Mouse (Mus musculus) pancreas, adult 10 weeks (tissue): ENCODE results near the gene Casp9. TPM values are rescaled to one million over a fixed set of nuclear protein-coding genes. Genes with fewer than 3 reads are reported as not detected.

ENCODE experiments used
- polyA plus RNA-seq: library from polyadenylated mRNA; stranded (reverse); fragments of 350-450 nt; fragmentation: Illumina TruSeq; extraction: RNeasy Lipid Tissue Mini Kit (QIAGEN cat#74804); gene quantifications from one replicate; pipeline ENCODE4 v1.2.3, GENCODE M21; 2015; ENCODE audit warnings: low read depth, low replicate concordance; ENCODE audit not compliant: insufficient read depth

The Casp9 gene
- 3.9 TPM for polyA plus RNA-seq

GRCm38 (mm10) chr4:141793282-141794151 lies at the start of gene Casp9:
Gene Casp9, plus strand, starts transcription at chr4:141793612.

DNA sequence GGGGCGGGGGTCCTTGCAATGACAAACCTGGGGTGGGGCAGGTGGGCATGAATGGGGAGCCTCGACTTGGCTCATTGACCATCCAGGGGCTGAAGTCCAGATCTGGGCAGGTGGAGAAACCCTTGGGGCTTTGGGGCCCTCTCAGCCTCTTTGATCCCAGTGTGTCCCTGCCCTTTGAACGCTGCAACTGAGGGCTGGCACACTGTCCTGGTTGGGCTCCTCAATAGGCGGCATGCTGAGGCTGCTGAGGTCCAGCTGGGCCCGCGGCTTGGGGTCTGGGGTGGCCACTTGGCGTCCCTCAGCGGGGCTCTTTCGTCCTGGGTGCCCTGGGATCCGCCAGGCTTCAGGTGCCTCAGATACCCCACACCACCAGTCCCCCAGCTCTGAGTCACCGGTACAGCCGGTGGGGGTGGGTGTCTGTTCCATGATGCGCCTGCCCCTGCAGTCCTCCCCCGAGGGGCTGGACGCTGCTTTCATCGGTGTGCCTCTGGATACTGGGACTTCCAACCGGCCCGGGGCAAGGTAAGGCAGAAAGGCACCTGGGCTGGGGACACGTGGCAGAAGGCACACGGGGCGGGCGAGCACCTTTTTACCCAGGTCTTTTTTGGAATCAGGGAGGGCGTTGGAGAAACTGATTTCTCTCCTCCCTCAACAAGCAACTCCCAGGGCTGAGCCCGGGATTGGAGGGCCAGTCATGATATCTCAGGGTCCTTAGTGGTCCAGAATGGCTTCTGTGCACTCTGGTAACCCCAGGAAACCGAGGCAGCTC lies 46.6 kb upstream of the Casp9 start, which contains the start of gene Agmat:
Gene Agmat (plus strand): TSS at position 95 of the 769 bp plus-strand sequence.

DNA sequence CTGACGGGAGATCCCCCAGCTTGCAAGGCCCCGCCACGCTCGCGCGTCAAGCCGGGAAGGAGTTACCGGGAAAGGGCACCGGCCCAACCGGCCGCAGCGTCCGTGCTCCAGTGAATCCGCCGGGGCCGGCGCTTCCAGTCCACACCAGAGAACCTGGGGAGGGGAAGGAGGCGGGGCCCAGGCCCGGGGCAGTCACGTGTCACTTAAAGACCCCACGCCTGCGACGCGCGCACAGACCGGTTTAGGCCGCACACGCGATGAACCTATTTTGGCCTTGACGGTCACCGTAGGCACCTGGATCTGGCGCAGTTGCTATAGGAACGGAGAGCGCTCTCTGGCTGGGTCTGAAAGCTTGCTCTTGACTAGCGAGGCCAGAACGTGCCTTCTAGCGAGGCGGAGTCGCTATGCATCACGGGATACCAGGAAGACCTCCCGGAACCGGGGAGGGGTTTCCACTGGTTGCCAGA lies 2.9 kb upstream of the Casp9 start, which contains the start of gene Dnajc16:
Gene Dnajc16 (minus strand): TSS at position 408 of the 467 bp plus-strand sequence.

DNA sequence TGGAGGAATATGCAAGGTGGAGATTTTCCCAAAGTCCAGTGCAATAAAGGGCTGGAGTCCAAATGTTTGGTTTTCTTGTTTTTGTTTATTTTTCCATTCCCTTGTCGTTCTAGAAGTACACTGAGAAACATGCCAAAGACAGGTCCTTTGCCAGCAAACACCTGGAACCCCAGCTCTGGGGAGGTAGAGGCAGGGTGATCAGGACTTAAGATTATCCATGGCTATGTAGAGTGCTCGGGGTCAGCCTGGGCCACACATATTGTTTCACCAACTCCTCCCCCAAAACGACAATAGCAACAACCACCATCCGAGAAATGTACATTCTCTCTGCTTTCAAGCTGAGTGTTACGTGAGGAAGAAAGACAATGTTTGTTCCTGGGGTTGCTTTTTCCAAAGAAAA lies 32.6 kb downstream of the Casp9 start, which contains the start of gene Cela2a:
Gene Cela2a (minus strand): TSS at position 101 of the 400 bp plus-strand sequence.

DNA sequence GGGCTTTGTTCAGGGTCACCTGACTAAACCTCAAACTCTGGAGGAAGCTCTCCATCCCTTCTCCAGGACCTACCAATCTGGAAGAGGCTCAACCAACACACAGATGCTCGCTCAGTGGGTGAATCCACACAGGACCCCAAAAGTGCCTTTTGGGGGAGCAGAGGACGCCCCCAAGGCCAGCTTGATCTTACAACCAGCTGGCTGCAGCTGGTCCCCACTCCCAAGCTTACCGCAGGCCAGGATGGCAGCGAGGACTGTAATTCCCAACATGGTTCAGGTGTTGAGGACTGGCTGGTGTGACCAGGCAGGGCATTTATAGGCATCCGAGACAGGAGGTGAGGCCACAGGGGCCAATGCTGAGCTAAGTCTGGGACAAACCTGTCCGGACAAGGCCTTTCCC lies 52.6 kb downstream of the Casp9 start, which contains the start of gene Ctrc:
Gene Ctrc (minus strand): TSS at position 361 of the 400 bp plus-strand sequence.

Other genes starting within 250 kb of the Casp9 start
- 4.0 TPM for gene Fblim1, start 187.5 kb upstream of the Casp9 start, polyA plus RNA-seq
- 0.70 TPM for gene Tmem82, start 175.0 kb upstream of the Casp9 start, polyA plus RNA-seq
- gene Slc25a34, start 169.8 kb upstream of the Casp9 start, polyA plus RNA-seq, result not detected
- 5.6 TPM for gene Plekhm2, start 128.7 kb upstream of the Casp9 start, polyA plus RNA-seq
- not detected for gene Rsc1a1, start 108.0 kb upstream of the Casp9 start, polyA plus RNA-seq
- gene Ddi2, start 70.2 kb upstream of the Casp9 start, polyA plus RNA-seq, result 4.9 TPM
- gene Agmat, start 46.9 kb upstream of the Casp9 start, polyA plus RNA-seq, result not detected
- gene Dnajc16, start 2.7 kb upstream of the Casp9 start, polyA plus RNA-seq, result 1.9 TPM
- gene Cela2a, start 32.5 kb downstream of the Casp9 start, polyA plus RNA-seq, result 97,706 TPM
- 874 TPM for gene Ctrc, start 52.7 kb downstream of the Casp9 start, polyA plus RNA-seq
- 10.1 TPM for gene Efhd2, start 81.3 kb downstream of the Casp9 start, polyA plus RNA-seq
- 0.98 TPM for gene Fhad1, start 221.5 kb downstream of the Casp9 start, polyA plus RNA-seq